Mouse (Mus musculus) hematopoietic multipotent progenitor cell, adult 10-12 weeks (in vitro differentiated cells): ENCODE data around the gene Haus6. TPM values are rescaled to one million over a fixed set of nuclear protein-coding genes. Genes with fewer than 3 reads are reported as not detected.

Source experiments
- polyA plus RNA-seq: library from polyadenylated mRNA; stranded (reverse); fragments of >175 nt; gene quantifications from 2 replicates; pipeline ENCODE4 v1.2.3, GENCODE M21; 2012; ENCODE audit warnings: low replicate concordance

Gene Haus6
- polyA plus RNA-seq, result 11.3 and 24.8 TPM in 2 replicates

GRCm38 (mm10) chr4:86611524-86612288 lies at the start of gene Haus6:
Haus6 (minus strand) TSS chr4:86612055.

DNA sequence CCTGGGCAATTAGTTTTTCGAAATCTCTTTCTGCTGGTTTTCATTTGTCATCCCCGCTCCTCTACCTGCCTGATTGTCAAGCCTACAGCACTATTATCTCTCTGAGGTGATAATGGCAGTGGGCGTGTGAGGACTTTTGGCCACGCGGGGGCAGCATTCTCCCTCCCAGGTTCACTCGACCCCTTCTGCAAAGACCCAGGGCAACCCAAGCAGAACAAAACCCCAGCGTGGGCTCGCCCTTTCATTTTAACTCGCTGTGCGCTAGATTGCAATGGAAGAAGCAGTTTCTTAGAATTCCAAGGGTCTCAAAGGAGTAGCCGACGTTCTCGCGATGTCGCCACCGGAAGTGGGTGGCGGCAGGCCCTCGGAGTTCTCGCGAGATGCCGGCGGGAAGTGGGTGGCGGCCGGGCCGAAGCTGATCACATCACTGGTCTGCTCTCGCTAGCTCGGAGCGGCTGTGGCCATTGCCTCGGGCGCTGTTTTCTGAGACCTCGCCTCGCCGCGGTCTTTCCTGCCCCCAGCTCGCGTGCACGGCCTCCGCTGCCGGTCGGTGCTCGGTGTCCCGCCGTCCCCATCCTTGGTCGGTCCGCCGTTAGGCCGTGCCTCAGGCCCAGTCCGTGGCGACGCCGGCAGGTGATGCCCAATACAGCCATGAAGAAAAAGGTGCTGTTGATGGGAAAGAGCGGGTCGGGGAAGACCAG lies 36.4 kb downstream of the Haus6 start, which contains the start of gene Rraga:
TSS of gene Rraga (plus strand) at position 386 of the 701 bp plus-strand sequence.

DNA sequence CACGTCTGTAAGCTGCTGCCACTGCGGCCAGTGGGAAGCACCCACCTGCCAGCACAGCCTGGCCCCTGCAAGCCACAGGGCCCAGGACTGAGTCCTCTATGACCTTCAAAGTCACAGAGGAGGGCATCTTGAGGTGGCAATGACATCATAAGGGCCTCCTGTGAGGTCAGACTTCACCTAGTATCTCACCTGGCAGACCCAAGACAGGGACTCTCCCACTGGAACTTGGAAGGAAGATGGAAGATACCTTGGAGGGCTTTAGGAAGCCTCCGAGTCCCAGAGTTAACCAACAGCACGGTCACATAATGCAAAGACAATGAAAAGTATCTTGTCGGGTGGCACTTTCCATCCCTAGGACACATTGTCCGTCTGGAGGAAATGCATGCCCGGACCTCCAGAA lies 53.6 kb downstream of the Haus6 start, which contains the start of gene Saxo1:
TSS of gene Saxo1 (minus strand) at position 101 of the 400 bp plus-strand sequence.

Other genes starting within 250 kb of the Haus6 start
- 0.09 TPM in 1 of 2 replicates, not detected in the other for gene Saxo1, start 53.7 kb downstream of the Haus6 start, polyA plus RNA-seq
- gene Rraga, start 36.4 kb downstream of the Haus6 start, polyA plus RNA-seq, result 54.9 and 57.0 TPM in 2 replicates
- 8.3 and 10.7 TPM in 2 replicates for gene Plin2, start 58.0 kb upstream of the Haus6 start, polyA plus RNA-seq
- gene Dennd4c, start 136.5 kb upstream of the Haus6 start, polyA plus RNA-seq, result 3.8 and 6.6 TPM in 2 replicates
- gene Rps6, start 245.4 kb upstream of the Haus6 start, polyA plus RNA-seq, result 155 and 374 TPM in 2 replicates